Mouse (Mus musculus) brain, embryonic 18.5 days (tissue): ENCODE results near the gene Klhl31.

Experiments used
- DNase-seq: peaks from one replicate; pipeline ENCODE4 v3.0.0-alpha.2; 2012; ENCODE audit warnings: low read depth, low spot score

Gene Klhl31

GRCm38 (mm10) chr9:77636450-77636951 is at the start of gene Klhl31:
Klhl31 (plus strand) TSS chr9:77636500.
- no peak for DNase-seq

GRCm38 (mm10) chr9:77586806-77587591 is 49.3 kb upstream of the Klhl31 start:
- DNase-seq, result no peak

GRCm38 (mm10) chr9:77587616-77588015 is 48.7 kb upstream of the Klhl31 start:
- DNase-seq, result no peak

DNA sequence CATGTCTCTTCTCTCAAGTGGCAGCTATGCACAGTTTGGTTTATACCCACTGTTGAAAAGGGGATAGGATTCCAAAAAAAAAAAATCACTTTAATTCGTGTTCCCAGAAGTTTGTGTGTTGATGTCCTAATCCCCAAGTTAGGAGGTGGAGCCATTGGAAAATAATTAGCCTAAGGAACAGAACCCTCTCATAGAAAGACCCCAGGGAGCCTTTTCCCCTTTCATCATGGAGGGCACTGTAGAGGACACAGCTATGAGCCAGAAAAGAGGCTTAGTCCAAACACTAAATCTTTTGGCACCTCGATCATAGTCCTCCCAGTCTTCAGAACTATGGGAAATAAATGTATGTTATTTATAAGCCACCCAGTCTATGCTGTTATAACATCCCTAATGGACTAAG is 46.8 kb upstream of the Klhl31 start:
- DNase-seq, result no peak

GRCm38 (mm10) chr9:77592423-77592822 is 43.9 kb upstream of the Klhl31 start:
- DNase-seq, result no peak

DNA sequence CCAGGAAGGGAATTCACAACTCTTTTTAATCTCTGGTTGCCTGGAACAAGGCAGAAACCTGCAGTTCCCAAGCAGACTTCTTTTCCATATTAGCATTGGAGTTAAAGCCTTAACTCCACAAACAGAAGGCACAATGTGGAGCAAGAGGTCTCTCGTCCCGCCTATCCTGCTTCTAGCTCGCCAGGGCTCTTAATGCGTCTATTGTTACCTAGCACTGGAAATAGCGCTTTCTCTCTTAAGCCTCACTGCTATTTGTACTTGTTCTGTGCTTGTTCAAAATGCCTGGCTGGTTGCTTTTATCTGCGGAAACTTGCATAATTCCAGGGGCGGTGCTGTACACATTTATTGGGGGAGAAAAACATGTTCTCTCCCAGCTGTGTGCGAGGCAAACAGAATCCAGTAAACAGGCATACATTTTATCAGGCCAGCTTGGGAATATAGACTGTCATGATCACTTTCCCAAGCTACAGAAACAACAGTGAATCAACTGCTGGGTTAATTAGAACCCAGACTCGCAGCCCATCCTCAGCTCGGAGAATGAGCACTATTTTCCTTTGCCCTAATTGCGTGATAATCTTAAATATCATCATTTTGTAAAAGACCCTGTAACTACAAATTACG is 41.2 kb upstream of the Klhl31 start:
- no peak for DNase-seq

DNA sequence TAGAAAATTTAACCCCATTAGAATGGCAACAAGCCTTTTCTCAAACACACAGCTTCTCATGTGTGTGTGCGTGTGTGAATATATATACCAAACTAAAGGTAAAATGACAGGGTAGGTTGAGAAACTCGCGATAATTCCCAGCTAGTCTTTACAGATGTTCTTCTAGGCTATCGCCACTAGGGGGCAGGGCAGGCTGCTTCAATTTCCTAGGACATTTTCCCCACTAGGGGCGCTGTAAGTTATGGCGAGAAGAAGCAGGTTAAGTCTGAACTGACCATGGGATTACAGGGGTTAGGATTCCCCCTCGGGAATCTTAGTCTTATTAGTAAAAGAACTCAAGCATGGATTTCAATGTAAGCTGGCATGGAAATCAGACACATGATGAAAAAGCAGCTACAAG is 39.9 kb upstream of the Klhl31 start:
- no peak for DNase-seq

- DNase-seq, result no peak
These were observed 37.7 kb upstream of the Klhl31 start for GRCm38 (mm10) chr9:77598560-77598959.

GRCm38 (mm10) chr9:77602302-77603266 is 33.7 kb upstream of the Klhl31 start:
- DNase-seq, result no peak

GRCm38 (mm10) chr9:77603965-77604509 is 32.3 kb upstream of the Klhl31 start:
- no peak for DNase-seq

- no peak for DNase-seq
These were observed 29.0 kb upstream of the Klhl31 start for GRCm38 (mm10) chr9:77607295-77607694.

DNA sequence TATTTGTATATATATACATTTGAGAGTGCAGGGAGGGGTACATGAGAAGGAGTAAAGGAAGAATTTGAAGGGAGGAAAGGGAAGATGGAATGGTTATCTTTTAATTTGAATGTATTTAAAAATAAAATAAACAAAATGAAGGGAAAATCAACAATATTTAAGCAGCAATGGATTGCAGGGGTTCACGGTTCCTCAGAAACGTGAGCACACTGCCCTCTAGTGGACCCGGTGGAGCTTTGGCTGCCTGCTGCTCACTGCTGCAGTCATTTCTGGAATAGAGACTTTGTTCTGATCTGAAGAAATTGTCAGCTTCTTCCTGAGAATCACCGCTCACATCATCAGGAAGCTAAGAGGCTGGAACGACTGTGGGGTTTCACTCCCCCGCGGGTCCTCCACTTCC is 28.5 kb upstream of the Klhl31 start:
- DNase-seq, result no peak

DNA sequence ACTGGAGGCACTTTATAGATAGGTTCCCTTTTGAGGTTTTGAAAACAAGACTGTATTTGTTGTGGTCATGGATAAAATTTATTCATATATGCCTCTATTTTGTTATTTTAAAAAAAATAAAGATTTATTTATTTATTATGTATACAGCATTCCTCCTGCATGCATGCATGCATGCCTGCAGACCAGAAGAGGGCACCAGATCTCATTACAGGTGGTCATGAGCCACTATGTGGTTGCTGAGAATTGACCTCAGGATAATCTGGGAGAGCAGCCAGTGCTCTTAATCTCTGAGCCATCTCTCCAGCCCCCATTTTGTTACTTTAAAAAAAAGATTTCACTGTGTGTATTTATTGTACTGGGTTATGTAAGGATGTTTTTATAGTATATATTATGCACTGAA is 25.5 kb upstream of the Klhl31 start:
- DNase-seq, result no peak

DNA sequence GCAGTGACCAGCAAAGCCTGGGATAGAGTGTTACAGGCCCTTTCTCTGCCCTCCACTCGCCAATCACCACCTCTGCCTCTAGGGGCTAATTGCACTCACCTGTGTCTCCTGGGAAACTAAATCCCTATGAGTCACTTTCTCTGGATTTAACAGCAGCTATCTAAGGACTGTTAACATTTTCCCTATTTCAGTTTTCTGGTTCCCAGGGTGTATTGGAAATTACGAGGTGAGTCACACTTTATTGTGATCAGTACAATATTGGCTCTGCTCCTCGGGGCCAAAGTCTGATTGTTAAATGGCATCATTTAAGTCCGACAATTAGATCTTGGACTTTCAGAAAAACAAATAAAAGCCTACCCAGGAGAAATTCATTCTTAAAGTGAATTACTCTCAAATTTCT is 24.0 kb upstream of the Klhl31 start:
- no peak for DNase-seq

DNA sequence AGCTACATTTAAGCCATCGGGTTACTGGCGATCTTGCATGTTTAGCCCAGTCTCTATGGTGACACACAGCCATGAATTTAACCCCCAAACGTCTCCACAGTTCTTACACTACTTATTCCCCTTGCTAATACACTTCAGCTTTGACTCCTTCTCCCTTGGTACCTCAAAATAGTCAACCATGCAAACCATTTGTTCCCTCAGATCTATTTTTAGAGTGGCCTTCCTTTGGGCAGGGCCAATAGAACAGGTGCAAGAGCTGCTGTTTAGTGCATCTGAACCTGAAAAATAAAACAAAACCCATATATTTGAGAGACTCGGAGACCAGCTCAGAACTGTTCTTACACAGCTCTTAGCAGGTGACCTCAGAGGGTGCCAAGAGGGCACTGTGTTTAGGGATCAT is 20.4 kb upstream of the Klhl31 start:
- no peak for DNase-seq

GRCm38 (mm10) chr9:77616796-77617195 is 19.5 kb upstream of the Klhl31 start:
- DNase-seq, result no peak

DNA sequence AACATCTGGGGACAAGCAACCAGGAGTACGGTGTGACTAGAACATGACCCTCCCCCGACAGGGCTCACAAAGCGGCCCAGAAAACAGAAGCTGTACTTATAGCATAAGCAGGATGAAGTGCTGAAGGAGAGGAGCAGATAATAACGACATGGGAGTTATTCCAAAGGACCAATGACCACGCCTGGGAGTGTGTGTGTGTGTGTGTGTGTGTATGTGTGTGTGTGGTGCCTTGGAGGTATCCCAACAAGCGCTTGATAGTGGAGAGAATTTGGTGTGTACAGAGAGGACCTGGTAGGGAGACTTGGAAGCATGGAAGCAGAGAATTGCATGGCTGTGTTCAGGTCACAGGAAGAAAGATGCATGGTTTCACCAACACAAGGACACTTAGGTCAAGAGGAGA is 18.5 kb upstream of the Klhl31 start:
- no peak for DNase-seq

- DNase-seq, result no peak
These were observed 17.9 kb upstream of the Klhl31 start for GRCm38 (mm10) chr9:77618392-77618791.

GRCm38 (mm10) chr9:77620077-77620476 is 16.2 kb upstream of the Klhl31 start:
- no peak for DNase-seq

DNA sequence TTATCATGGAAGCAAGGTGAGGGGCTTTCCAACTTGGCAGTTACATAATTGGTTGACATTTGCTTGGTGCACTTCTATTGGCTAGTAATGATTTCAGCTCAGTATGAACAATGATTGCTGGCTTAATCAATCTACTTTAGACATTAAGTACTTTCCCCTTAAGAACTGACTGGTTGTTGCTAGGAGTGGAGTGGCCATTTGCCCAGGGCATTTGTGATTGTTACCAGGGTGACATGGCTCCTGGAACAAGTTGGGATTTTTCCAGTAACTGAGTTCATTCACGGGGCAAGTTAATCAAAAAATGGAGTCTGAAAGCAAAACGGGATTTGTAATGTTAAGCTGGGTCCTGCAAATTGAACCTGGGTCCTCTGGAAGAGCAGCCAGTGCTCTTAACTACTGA is 15.8 kb upstream of the Klhl31 start:
- no peak for DNase-seq

DNA sequence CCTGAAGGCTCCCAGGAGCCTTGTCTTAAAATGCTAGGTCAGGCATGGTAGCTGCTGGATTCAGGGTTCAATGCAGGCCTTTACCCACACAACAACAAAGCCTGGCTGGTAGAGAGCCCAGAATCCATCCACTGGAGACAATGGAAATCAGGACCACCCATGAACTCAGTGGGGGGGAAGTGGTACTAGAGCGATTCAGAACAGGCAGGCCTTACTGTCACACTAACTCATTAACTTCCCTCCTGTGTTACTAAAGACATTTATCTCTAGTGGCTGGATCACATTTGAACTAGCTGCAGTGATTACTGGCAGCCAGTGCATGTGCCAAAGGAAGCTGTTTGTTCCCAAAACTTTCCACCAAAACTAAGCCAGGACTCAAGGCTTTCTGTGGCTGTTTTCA is 13.4 kb upstream of the Klhl31 start:
- DNase-seq, result no peak
